Mouse (Mus musculus) layer of hippocampus, adult 2 months (tissue): Measurements from ENCODE around the gene Rprd1b. TPM values are rescaled to one million over a fixed set of nuclear protein-coding genes. Genes with fewer than 3 reads are reported as not detected.
"Not testable (repeated sequence)": the region's sequence is repeated elsewhere in the genome, so short reads cannot be mapped to it uniquely, and the experiment has no call there.

Experiments used
- DNase-seq, 2 experiments: peaks; one replicate each; pipeline ENCODE4 v3.0.0; 2022; ENCODE audit warnings: low spot score in 2 of 2
- H3K27ac ChIP-seq: fragments of 200-600 bp; 2 replicates; pipeline ENCODE4 v1.8.1; 2022
- H3K4me3 ChIP-seq: fragments of 200-600 bp; 2 replicates; pipeline ENCODE4 v1.8.1; 2022; ENCODE audit warnings: mild to moderate bottlenecking
- CTCF ChIP-seq: fragments of 200-600 bp; conservative IDR thresholded peaks from 2 replicates; pipeline ENCODE4 v1.8.1; 2022; ENCODE audit warnings: antibody characterized with exemption, mild to moderate bottlenecking, moderate library complexity
- total RNA-seq, 2 experiments: library from RNA; stranded (reverse); gene quantifications; 2 replicates each; pipeline ENCODE4 v1.2.3; 2021

Rprd1b gene
- total RNA-seq, 2 experiments from 2014 or later = 48.9 to 57.2 TPM

- no peak for TF ChIP-seq CTCF
- no peak for DNase-seq
- H3K4me3 ChIP-seq = no peak overlapping the region
- no peak overlapping the region for H3K27ac ChIP-seq
These were observed 20.4 kb downstream of the Rprd1b start for GRCm38 (mm10) chr2:158048718-158049117.

GRCm38 (mm10) chr2:158050116-158050515 lies 21.8 kb downstream of the Rprd1b start:
- no peak for TF ChIP-seq CTCF
- no peak overlapping the region for H3K27ac ChIP-seq
- DNase-seq = no peak
- no peak overlapping the region for H3K4me3 ChIP-seq

GRCm38 (mm10) chr2:158054596-158054995 lies 26.3 kb downstream of the Rprd1b start:
- no peak for DNase-seq
- Histone ChIP-seq H3K4me3 (no peak overlapping the region), H3K27ac (no peak overlapping the region)
- TF ChIP-seq CTCF = no peak

- not testable (repeated sequence) for H3K4me3 ChIP-seq, DNase-seq, H3K27ac ChIP-seq
- 0 out of 2 replicates have a peak, but pooled peaks have one; percentile 14 for TF ChIP-seq CTCF
These were observed 27.1 kb downstream of the Rprd1b start for GRCm38 (mm10) chr2:158055383-158055782.

GRCm38 (mm10) chr2:158057030-158057429 lies 28.7 kb downstream of the Rprd1b start:
- DNase-seq = no peak
- TF ChIP-seq CTCF = no peak
- no peak overlapping the region for H3K27ac ChIP-seq
- H3K4me3 ChIP-seq = no peak overlapping the region

- no peak for TF ChIP-seq CTCF
- Histone ChIP-seq H3K27ac (peak overlapping the region; percentile 41; the same call in 1 of the 2 replicates), H3K4me3 (no peak overlapping the region)
- peak; percentile 76 to 82 for DNase-seq
These were observed 30.2 kb downstream of the Rprd1b start for GRCm38 (mm10) chr2:158058534-158058933.

GRCm38 (mm10) chr2:158059666-158060105 lies 31.4 kb downstream of the Rprd1b start:
- Histone ChIP-seq H3K27ac (no peak overlapping the region), H3K4me3 (no peak overlapping the region)
- no peak for DNase-seq
- no peak for TF ChIP-seq CTCF

- no peak for DNase-seq
- no peak overlapping the region for H3K4me3 ChIP-seq
- no peak for TF ChIP-seq CTCF
- H3K27ac ChIP-seq = no peak overlapping the region
These were observed 34.7 kb downstream of the Rprd1b start for GRCm38 (mm10) chr2:158063036-158063435.

- peak; percentile 82 for TF ChIP-seq CTCF
- DNase-seq = peak; percentile 26 to 38
- H3K4me3 ChIP-seq = no peak overlapping the region
- H3K27ac ChIP-seq = no peak overlapping the region
These were observed 36.3 kb downstream of the Rprd1b start for GRCm38 (mm10) chr2:158064571-158065048.

- no peak for DNase-seq
- TF ChIP-seq CTCF = no peak
- Histone ChIP-seq H3K4me3 (no peak overlapping the region), H3K27ac (no peak overlapping the region)
These were observed 36.8 kb downstream of the Rprd1b start for GRCm38 (mm10) chr2:158065064-158065463.

GRCm38 (mm10) chr2:158066456-158066855 lies 38.2 kb downstream of the Rprd1b start:
- DNase-seq = no peak
- TF ChIP-seq CTCF = no peak
- Histone ChIP-seq H3K27ac (no peak overlapping the region), H3K4me3 (no peak overlapping the region)

- DNase-seq = no peak
- Histone ChIP-seq H3K27ac (no peak overlapping the region), H3K4me3 (no peak overlapping the region)
- no peak for TF ChIP-seq CTCF
These were observed 39.0 kb downstream of the Rprd1b start for GRCm38 (mm10) chr2:158067260-158067824.

GRCm38 (mm10) chr2:158068444-158068971 lies 40.2 kb downstream of the Rprd1b start:
- no peak overlapping the region for H3K27ac ChIP-seq
- DNase-seq = no peak
- H3K4me3 ChIP-seq = no peak overlapping the region
- no peak for TF ChIP-seq CTCF

- DNase-seq = no peak
- no peak overlapping the region for H3K27ac ChIP-seq
- 0 out of 2 replicates have a peak, but pooled peaks have one; percentile 14 for TF ChIP-seq CTCF
- no peak overlapping the region for H3K4me3 ChIP-seq
These were observed 42.8 kb downstream of the Rprd1b start for GRCm38 (mm10) chr2:158070885-158071632.
